Mouse (Mus musculus): ENCODE measurements around the gene Tekt4. TPM values are rescaled to one million over a fixed set of nuclear protein-coding genes. Genes with fewer than 3 reads are reported as not detected.

The Tekt4 gene
- polyA plus RNA-seq, 1 experiment from 2014 or later = 0.81 TPM

- no peak overlapping the region for H3K27ac ChIP-seq (ENCODE audit: low read length)
- no peaks in the 10 kb centered on the region for H3K9me3 ChIP-seq (replicated peaks; ENCODE audit: control insufficient read depth, low read length)
- no peak for ATAC-seq (replicated peaks; ENCODE audit: extremely low read depth, insufficient read depth, low FRiP score)
- no peak overlapping the region for H3K9ac ChIP-seq (ENCODE audit: low read length)
- H3K4me2 ChIP-seq (ENCODE audit: low read depth, low read length) = no peak overlapping the region
- no peaks in the 10 kb centered on the region for H3K36me3 ChIP-seq (ENCODE audit: control insufficient read depth, insufficient read depth)
- no peak overlapping the region for H3K4me3 ChIP-seq (ENCODE audit: low read length)
- peaks cover 13% of the 10 kb centered on the region for H3K4me1 ChIP-seq (ENCODE audit: control insufficient read depth, insufficient read depth, low read length)
- 33% methylated on average over 19 of the region's 19 CpGs for WGBS
- H3K27me3 ChIP-seq (ENCODE audit: control insufficient read depth, insufficient read depth, low read length) = peaks cover 14% of the 10 kb centered on the region
These were observed 21.7 kb downstream of the Tekt4 start for GRCm38 (mm10) chr17:25475946-25476744.

GRCm38 (mm10) chr17:25480152-25480551 is 25.7 kb downstream of the Tekt4 start:
- Histone ChIP-seq H3K4me2 (ENCODE audit: low read depth, low read length) (no peak overlapping the region), H3K4me1 (ENCODE audit: control insufficient read depth, insufficient read depth, low read length) (peaks cover 13% of the 10 kb centered on the region), H3K27me3 (ENCODE audit: control insufficient read depth, insufficient read depth, low read length) (peaks cover 15% of the 10 kb centered on the region), H3K9ac (ENCODE audit: low read length) (no peak overlapping the region), H3K36me3 (ENCODE audit: control insufficient read depth, insufficient read depth) (no peaks in the 10 kb centered on the region), H3K9me3 (replicated peaks; ENCODE audit: control insufficient read depth, low read length) (no peaks in the 10 kb centered on the region), H3K27ac (ENCODE audit: low read length) (no peak overlapping the region), H3K4me3 (ENCODE audit: low read length) (no peak overlapping the region)
- WGBS = 26% methylated on average over 8 of the region's 8 CpGs
- ATAC-seq (replicated peaks; ENCODE audit: extremely low read depth, insufficient read depth, low FRiP score) = 0 out of 2 replicates have a peak, but pooled peaks have one; percentile 11

- WGBS = 30% methylated on average over 4 of the region's 4 CpGs
- H3K27ac ChIP-seq (ENCODE audit: low read length) = no peak overlapping the region
- H3K4me1 ChIP-seq (ENCODE audit: control insufficient read depth, insufficient read depth, low read length) = peaks cover 13% of the 10 kb centered on the region
- no peak overlapping the region for H3K4me2 ChIP-seq (ENCODE audit: low read depth, low read length)
- no peak for ATAC-seq (replicated peaks; ENCODE audit: extremely low read depth, insufficient read depth, low FRiP score)
- peaks cover 16% of the 10 kb centered on the region for H3K27me3 ChIP-seq (ENCODE audit: control insufficient read depth, insufficient read depth, low read length)
- H3K9ac ChIP-seq (ENCODE audit: low read length) = no peak overlapping the region
- no peak overlapping the region for H3K4me3 ChIP-seq (ENCODE audit: low read length)
- H3K9me3 ChIP-seq (replicated peaks; ENCODE audit: control insufficient read depth, low read length) = no peaks in the 10 kb centered on the region
- no peaks in the 10 kb centered on the region for H3K36me3 ChIP-seq (ENCODE audit: control insufficient read depth, insufficient read depth)
These were observed 26.4 kb downstream of the Tekt4 start for GRCm38 (mm10) chr17:25480820-25481219.

- H3K4me2 ChIP-seq (ENCODE audit: low read depth, low read length) = no peak overlapping the region
- WGBS = 66% methylated on average over 6 of the region's 6 CpGs
- H3K9me3 ChIP-seq (replicated peaks; ENCODE audit: control insufficient read depth, low read length) = no peaks in the 10 kb centered on the region
- peak; percentile 71 for ATAC-seq (replicated peaks; ENCODE audit: extremely low read depth, insufficient read depth, low FRiP score)
- H3K36me3 ChIP-seq (ENCODE audit: control insufficient read depth, insufficient read depth) = no peaks in the 10 kb centered on the region
- peaks cover 15% of the 10 kb centered on the region for H3K4me1 ChIP-seq (ENCODE audit: control insufficient read depth, insufficient read depth, low read length)
- no peak overlapping the region for H3K9ac ChIP-seq (ENCODE audit: low read length)
- no peak overlapping the region for H3K4me3 ChIP-seq (ENCODE audit: low read length)
- no peak overlapping the region for H3K27ac ChIP-seq (ENCODE audit: low read length)
- H3K27me3 ChIP-seq (ENCODE audit: control insufficient read depth, insufficient read depth, low read length) = peaks cover 16% of the 10 kb centered on the region
These were observed 27.7 kb downstream of the Tekt4 start for GRCm38 (mm10) chr17:25482092-25482491.

GRCm38 (mm10) chr17:25497013-25497412 is 42.6 kb downstream of the Tekt4 start, which contains the start of gene Sstr5:
Sstr5 (minus strand) TSS chr17:25497288.
- Histone ChIP-seq H3K4me1 (ENCODE audit: control insufficient read depth, insufficient read depth, low read length) (peaks cover 5% of the 10 kb centered on the region), H3K36me3 (ENCODE audit: control insufficient read depth, insufficient read depth) (no peaks in the 10 kb centered on the region), H3K27me3 (ENCODE audit: control insufficient read depth, insufficient read depth, low read length) (peaks cover 33% of the 10 kb centered on the region), H3K4me3 (ENCODE audit: low read length) (peak within 1 kb of the TSS; percentile 32; the same call in 1 of the 2 replicates), H3K27ac (ENCODE audit: low read length) (no peak within 1 kb of the TSS), H3K4me2 (ENCODE audit: low read depth, low read length) (peak within 1 kb of the TSS; percentile 48), H3K9ac (ENCODE audit: low read length) (0 out of 2 replicates have a peak within 1 kb of the TSS, but pooled peaks have one; percentile 40), H3K9me3 (replicated peaks; ENCODE audit: control insufficient read depth, low read length) (no peaks in the 10 kb centered on the region)
- no peak for ATAC-seq (replicated peaks; ENCODE audit: extremely low read depth, insufficient read depth, low FRiP score)
- 5% methylated on average over 22 of the region's 28 CpGs for WGBS

- H3K4me1 ChIP-seq (ENCODE audit: control insufficient read depth, insufficient read depth, low read length) = no peaks in the 10 kb centered on the region
- no peaks in the 10 kb centered on the region for H3K36me3 ChIP-seq (ENCODE audit: control insufficient read depth, insufficient read depth)
- H3K27me3 ChIP-seq (ENCODE audit: control insufficient read depth, insufficient read depth, low read length) = peaks cover 7% of the 10 kb centered on the region
- H3K4me3 ChIP-seq (ENCODE audit: low read length) = no peak overlapping the region
- H3K4me2 ChIP-seq (ENCODE audit: low read depth, low read length) = no peak overlapping the region
- WGBS = 72% methylated on average over 4 of the region's 4 CpGs
- no peaks in the 10 kb centered on the region for H3K9me3 ChIP-seq (replicated peaks; ENCODE audit: control insufficient read depth, low read length)
- ATAC-seq (replicated peaks; ENCODE audit: extremely low read depth, insufficient read depth, low FRiP score) = no peak
- H3K9ac ChIP-seq (ENCODE audit: low read length) = no peak overlapping the region
- no peak overlapping the region for H3K27ac ChIP-seq (ENCODE audit: low read length)
These were observed 48.2 kb downstream of the Tekt4 start for GRCm38 (mm10) chr17:25502599-25502998.

- H3K27me3 ChIP-seq (ENCODE audit: control insufficient read depth, insufficient read depth, low read length) = peaks cover 2% of the 10 kb centered on the region; the same call in 1 of the 2 replicates
- 9% methylated on average over 3 of the region's 3 CpGs for WGBS
- no peak overlapping the region for H3K4me2 ChIP-seq (ENCODE audit: low read depth, low read length)
- no peak overlapping the region for H3K9ac ChIP-seq (ENCODE audit: low read length)
- H3K27ac ChIP-seq (ENCODE audit: low read length) = no peak overlapping the region
- ATAC-seq (replicated peaks; ENCODE audit: extremely low read depth, insufficient read depth, low FRiP score) = 0 out of 2 replicates have a peak, but pooled peaks have one; percentile 41
- no peaks in the 10 kb centered on the region for H3K4me1 ChIP-seq (ENCODE audit: control insufficient read depth, insufficient read depth, low read length)
- H3K4me3 ChIP-seq (ENCODE audit: low read length) = no peak overlapping the region
- H3K36me3 ChIP-seq (ENCODE audit: control insufficient read depth, insufficient read depth) = no peaks in the 10 kb centered on the region
- no peaks in the 10 kb centered on the region for H3K9me3 ChIP-seq (replicated peaks; ENCODE audit: control insufficient read depth, low read length)
These were observed 53.4 kb downstream of the Tekt4 start for GRCm38 (mm10) chr17:25507799-25508198.

- WGBS = 59% methylated on average over 7 of the region's 7 CpGs
- H3K27me3 ChIP-seq (ENCODE audit: control insufficient read depth, insufficient read depth, low read length) = peaks cover 2% of the 10 kb centered on the region; the same call in 1 of the 2 replicates
- no peak for ATAC-seq (replicated peaks; ENCODE audit: extremely low read depth, insufficient read depth, low FRiP score)
These were observed 54.6 kb downstream of the Tekt4 start for GRCm38 (mm10) chr17:25508860-25509577.

More at GRCm38 (mm10) chr17:25508860-25509577, 54.6 kb downstream of the Tekt4 start:
- Histone ChIP-seq H3K4me1 (ENCODE audit: control insufficient read depth, insufficient read depth, low read length) (no peaks in the 10 kb centered on the region), H3K36me3 (ENCODE audit: control insufficient read depth, insufficient read depth) (no peaks in the 10 kb centered on the region), H3K4me2 (ENCODE audit: low read depth, low read length) (no peak overlapping the region), H3K9ac (ENCODE audit: low read length) (no peak overlapping the region), H3K27ac (ENCODE audit: low read length) (no peak overlapping the region), H3K4me3 (ENCODE audit: low read length) (no peak overlapping the region), H3K9me3 (replicated peaks; ENCODE audit: control insufficient read depth, low read length) (no peaks in the 10 kb centered on the region; the same call in 1 of the 2 replicates)
